In genomic region chr5:124440094-124440701, GRCm38 (mm10) we compare ENCODE assay signal across 8 mouse cellular contexts. TPM values are rescaled to one million over a fixed set of nuclear protein-coding genes. Genes with fewer than 3 reads are reported as not detected.
A peak's percentile ranks its signal among the peaks of the same experiment; 100 is the strongest.
DNase-seq lines count a peak whose midpoint lies in the region; ATAC-seq and TF ChIP-seq lines count a peak whose summit lies in the region.

No protein-coding gene starts in this region.

- TF ChIP-seq CTCF in CH12.LX (conservative IDR thresholded peaks at IDR 0.05 in 1 of 2, IDR thresholded peaks at IDR 0.05 in 1 of 2; ENCODE audit: low read depth in 2 of 2, low read length in 2 of 2), result peak; percentile 12 to 51; a peak in 2 of 4 replicates

- H3K27me3 ChIP-seq in CH12.LX (replicated peaks), result no peaks in the 10 kb centered on the region
- no peaks in the 10 kb centered on the region for H3K27me3 ChIP-seq in embryonic facial prominence, embryonic 14.5 days (replicated peaks; ENCODE audit: control insufficient read depth, insufficient read depth, low read length)
- no peaks in the 10 kb centered on the region for H3K27me3 ChIP-seq in hindbrain, embryonic 11.5 days (ENCODE audit: control insufficient read depth, insufficient read depth, low read length)
- no peaks in the 10 kb centered on the region for H3K27me3 ChIP-seq in liver, embryonic 16.5 days (ENCODE audit: control insufficient read depth, insufficient read depth, low read depth, low read length)
- H3K27me3 ChIP-seq in neural tube, embryonic 13.5 days, result no peaks in the 10 kb centered on the region

- TF ChIP-seq EP300 in CH12.LX (IDR thresholded peaks at IDR 0.05; ENCODE audit: low read length), result no peak

- H3K9me3 ChIP-seq in CH12.LX (replicated peaks; ENCODE audit: low read length), result no peaks in the 10 kb centered on the region
- H3K9me3 ChIP-seq in embryonic facial prominence, embryonic 14.5 days (ENCODE audit: control insufficient read depth, low read length), result no peaks in the 10 kb centered on the region
- no peaks in the 10 kb centered on the region for H3K9me3 ChIP-seq in hindbrain, embryonic 11.5 days (ENCODE audit: control insufficient read depth, low read length)
- H3K9me3 ChIP-seq in liver, embryonic 16.5 days (replicated peaks; ENCODE audit: control insufficient read depth, low read length), result no peaks in the 10 kb centered on the region
- H3K9me3 ChIP-seq in neural tube, embryonic 13.5 days, result no peaks in the 10 kb centered on the region

- in situ Hi-C loops in CH12.LX (cut with MboI; ENCODE audit: low pct_ligation_motif_present, low pct_unique_long_range_greater_than_20kb, low sequenced_read_pairs), result loop anchor here (25.0 kb wide), 1 partner anchor 422 kb away; the partner anchor contains the start of genes Ccdc92 and Zfp664

- no peak for TF ChIP-seq POLR2A in CH12.LX (IDR thresholded peaks at IDR 0.05; ENCODE audit: low read depth, low read length)

- peak overlapping the region; percentile 73 for H3K9ac ChIP-seq in CH12.LX (ENCODE audit: insufficient read depth, low read depth)
- H3K9ac ChIP-seq in embryonic facial prominence, embryonic 14.5 days (ENCODE audit: low read depth, low read length), result peak overlapping the region; percentile 76
- H3K9ac ChIP-seq in hindbrain, embryonic 11.5 days (ENCODE audit: low read depth, low read length), result peak overlapping the region; percentile 58
- peak overlapping the region; percentile 87 for H3K9ac ChIP-seq in liver, embryonic 16.5 days (ENCODE audit: low read depth, low read length)
- peak overlapping the region; percentile 74 for H3K9ac ChIP-seq in neural tube, embryonic 13.5 days

- H3K36me3 ChIP-seq in CH12.LX (replicated peaks in 1 of 2; ENCODE audit: control insufficient read depth in 1 of 2, insufficient read depth in 1 of 2, low read length in 1 of 2), result peaks cover 4 to 14% of the 10 kb centered on the region in 2 experiments
- H3K36me3 ChIP-seq in embryonic facial prominence, embryonic 14.5 days (ENCODE audit: control insufficient read depth, insufficient read depth, low read length), result no peaks in the 10 kb centered on the region
- no peaks in the 10 kb centered on the region for H3K36me3 ChIP-seq in hindbrain, embryonic 11.5 days (ENCODE audit: control insufficient read depth, insufficient read depth, low read length)
- H3K36me3 ChIP-seq in liver, embryonic 16.5 days (ENCODE audit: control insufficient read depth, insufficient read depth), result no peaks in the 10 kb centered on the region
- no peaks in the 10 kb centered on the region for H3K36me3 ChIP-seq in neural tube, embryonic 13.5 days

- peak; percentile 64 for DNase-seq in gastrocnemius, adult 18-20 months (ENCODE audit: low spot score)
- no peak for DNase-seq in gastrocnemius, postnatal 25 days
- DNase-seq in CH12.LX (ENCODE audit: extremely low read depth), result peak; percentile 66
- DNase-seq in embryonic facial prominence, embryonic 14.5 days (ENCODE audit: low spot score), result peak; percentile 79
- peak; percentile 78 for DNase-seq in hindbrain, embryonic 11.5 days (ENCODE audit: low spot score)
- DNase-seq in urinary bladder, postnatal 10 days (ENCODE audit: low spot score), result no peak

- dilution Hi-C loops in CH12.LX (cut with MboI; ENCODE audit: extremely low pct_ligation_motif_present, extremely low pct_unique_long_range_greater_than_20kb, low sequenced_read_pairs), result no loop called here

- peak overlapping the region; percentile 67 for H3K27ac ChIP-seq in CH12.LX (ENCODE audit: insufficient read depth, low read depth)
- peak overlapping the region; percentile 80 for H3K27ac ChIP-seq in embryonic facial prominence, embryonic 14.5 days (replicated peaks; ENCODE audit: low read depth, low read length)
- peak overlapping the region; percentile 65 for H3K27ac ChIP-seq in hindbrain, embryonic 11.5 days (ENCODE audit: low read depth, low read length)
- H3K27ac ChIP-seq in liver, embryonic 16.5 days (ENCODE audit: low read length), result peak overlapping the region; percentile 95
- H3K27ac ChIP-seq in neural tube, embryonic 13.5 days (replicated peaks), result peak overlapping the region; percentile 79

- H3K79me2 ChIP-seq in CH12.LX (replicated peaks; ENCODE audit: control insufficient read depth, extremely low read depth, insufficient read depth, poor library complexity, severe bottlenecking), result peaks cover 41% of the 10 kb centered on the region

- peak overlapping the region; percentile 37 for H3K4me2 ChIP-seq in CH12.LX (ENCODE audit: insufficient read depth, low read depth, poor library complexity, severe bottlenecking)
- peak overlapping the region; percentile 93 for H3K4me2 ChIP-seq in embryonic facial prominence, embryonic 14.5 days (ENCODE audit: low read depth, low read length)
- peak overlapping the region; percentile 68 for H3K4me2 ChIP-seq in hindbrain, embryonic 11.5 days (replicated peaks; ENCODE audit: low read depth, low read length)
- H3K4me2 ChIP-seq in liver, embryonic 16.5 days (ENCODE audit: low read depth, low read length), result peak overlapping the region; percentile 77
- H3K4me2 ChIP-seq in neural tube, embryonic 13.5 days, result peak overlapping the region; percentile 97

- peak overlapping the region; percentile 81 to 97 (median 87) for H3K4me3 ChIP-seq in CH12.LX (replicated peaks in 1 of 3; ENCODE audit: low read depth in 2 of 3, low read length in 2 of 3, poor library complexity in 1 of 3)
- H3K4me3 ChIP-seq in embryonic facial prominence, embryonic 14.5 days (ENCODE audit: low read depth, low read length), result peak overlapping the region; percentile 70
- H3K4me3 ChIP-seq in hindbrain, embryonic 11.5 days (ENCODE audit: low read depth, low read length), result peak overlapping the region; percentile 45
- peak overlapping the region; percentile 97 for H3K4me3 ChIP-seq in liver, embryonic 16.5 days (ENCODE audit: low read depth, low read length)
- peak overlapping the region; percentile 75 for H3K4me3 ChIP-seq in neural tube, embryonic 13.5 days

- peak; percentile 53 for ATAC-seq in embryonic facial prominence, embryonic 14.5 days (ENCODE audit: low read depth)
- no peak; the same call in none of the 2 replicates for ATAC-seq in hindbrain, embryonic 11.5 days (ENCODE audit: low FRiP score)
- ATAC-seq in liver, embryonic 16.5 days (ENCODE audit: low read depth), result peak; percentile 12; the same call in 1 of the 2 replicates
- no peak; the same call in none of the 2 replicates for ATAC-seq in neural tube, embryonic 13.5 days (ENCODE audit: low read depth)

- WGBS in embryonic facial prominence, embryonic 14.5 days, result 1% methylated on average over 27 of the region's 30 CpGs
- WGBS in hindbrain, embryonic 11.5 days, result under 1% methylated on average over 30 of the region's 30 CpGs
- under 1% methylated on average over 30 of the region's 30 CpGs for WGBS in liver, embryonic 16.5 days (ENCODE audit: insufficient replicate concordance)
- WGBS in neural tube, embryonic 13.5 days, result under 1% methylated on average over 30 of the region's 30 CpGs

- no peak; the same call in 1 of the 2 replicates for TF ChIP-seq RAD21 in CH12.LX (IDR thresholded peaks at IDR 0.05; ENCODE audit: low read depth, low read length)

- peaks cover 10 to 32% of the 10 kb centered on the region in 2 experiments for H3K4me1 ChIP-seq in CH12.LX (ENCODE audit: control insufficient read depth in 1 of 2, insufficient read depth in 2 of 2)
- H3K4me1 ChIP-seq in embryonic facial prominence, embryonic 14.5 days (ENCODE audit: control insufficient read depth, insufficient read depth, low read length), result peaks cover 17% of the 10 kb centered on the region
- no peaks in the 10 kb centered on the region; the same call in 1 of the 2 replicates for H3K4me1 ChIP-seq in hindbrain, embryonic 11.5 days (replicated peaks; ENCODE audit: control insufficient read depth, insufficient read depth, low read length)
- H3K4me1 ChIP-seq in liver, embryonic 16.5 days (ENCODE audit: control insufficient read depth, low read depth, low read length), result peaks cover 46% of the 10 kb centered on the region
- H3K4me1 ChIP-seq in neural tube, embryonic 13.5 days (replicated peaks), result peaks cover 26% of the 10 kb centered on the region

RNA-seq across cellular contexts. Expression of gene Kmt5a, which starts 0.5 kb away (rescaled TPM):
- total RNA-seq in gastrocnemius, adult 18-20 months (2021), result 100 to 1,000 TPM; 167 to 244 TPM
- 100 to 1,000 TPM; 107 to 134 TPM for total RNA-seq in gastrocnemius, postnatal 25 days (2021)
- 55.3 and 64.6 TPM in 2 replicates for total RNA-seq in CH12.LX (2012; rRNA removed)
- total RNA-seq in CH12.LX (2014; rRNA removed), result 60.9 and 62.8 TPM in 2 replicates
- polyA plus RNA-seq in CH12.LX (2012; ENCODE audit: insufficient read length, low read depth), result 151 and 154 TPM in 2 replicates
- 50.3 and 57.5 TPM in 2 replicates for polyA plus RNA-seq in embryonic facial prominence, embryonic 14.5 days (2014; fragmentation: Nextera tagmentation; extraction: Ambion mirVana)
- polyA plus RNA-seq in hindbrain, embryonic 11.5 days (2014; fragmentation: Nextera tagmentation; extraction: Ambion mirVana), result 52.2 and 83.1 TPM in 2 replicates
- polyA plus RNA-seq in liver, embryonic 16.5 days (2015; fragmentation: Nextera tagmentation; extraction: Ambion mirVana), result 39.6 and 41.5 TPM in 2 replicates
- 34.0 and 37.8 TPM in 2 replicates for polyA plus RNA-seq in neural tube, embryonic 13.5 days (2015; fragmentation: Nextera tagmentation; extraction: Ambion mirVana)

RNA-seq across cellular contexts. Expression of gene Sbno1, which starts 14.4 kb away (rescaled TPM):
- 10 to 100 TPM; 40.4 to 42.4 TPM for total RNA-seq in gastrocnemius, adult 18-20 months (2021)
- 10 to 100 TPM; 35.3 to 37.7 TPM for total RNA-seq in gastrocnemius, postnatal 25 days (2021)
- total RNA-seq in CH12.LX (2012; rRNA removed) (38.3 and 44.2 TPM in 2 replicates), CH12.LX (2014; rRNA removed) (32.4 and 35.0 TPM in 2 replicates)
- polyA plus RNA-seq in CH12.LX (2012; ENCODE audit: insufficient read length, low read depth), result 48.5 and 52.3 TPM in 2 replicates
- polyA plus RNA-seq in embryonic facial prominence, embryonic 14.5 days (2014; fragmentation: Nextera tagmentation; extraction: Ambion mirVana), result 62.7 and 66.5 TPM in 2 replicates
- polyA plus RNA-seq in hindbrain, embryonic 11.5 days (2014; fragmentation: Nextera tagmentation; extraction: Ambion mirVana), result 92.9 and 116 TPM in 2 replicates
- polyA plus RNA-seq in liver, embryonic 16.5 days (2015; fragmentation: Nextera tagmentation; extraction: Ambion mirVana), result 34.5 and 36.2 TPM in 2 replicates
- polyA plus RNA-seq in neural tube, embryonic 13.5 days (2015; fragmentation: Nextera tagmentation; extraction: Ambion mirVana), result 106 and 107 TPM in 2 replicates

RNA-seq across cellular contexts. Expression of gene Rilpl2, which starts 38.0 kb away (rescaled TPM):
- total RNA-seq in gastrocnemius, adult 18-20 months (2021), result 1 to 10 TPM; 4.6 to 5.6 TPM
- 1 to 10 TPM; 3.9 to 5.1 TPM for total RNA-seq in gastrocnemius, postnatal 25 days (2021)
- total RNA-seq in CH12.LX (2012; rRNA removed), result 393 and 482 TPM in 2 replicates
- total RNA-seq in CH12.LX (2014; rRNA removed), result 415 and 425 TPM in 2 replicates
- polyA plus RNA-seq in CH12.LX (2012; ENCODE audit: insufficient read length, low read depth), result 354 and 405 TPM in 2 replicates
- polyA plus RNA-seq in embryonic facial prominence, embryonic 14.5 days (2014; fragmentation: Nextera tagmentation; extraction: Ambion mirVana), result 33.6 and 34.8 TPM in 2 replicates
- 19.2 and 20.8 TPM in 2 replicates for polyA plus RNA-seq in hindbrain, embryonic 11.5 days (2014; fragmentation: Nextera tagmentation; extraction: Ambion mirVana)
- polyA plus RNA-seq in liver, embryonic 16.5 days (2015; fragmentation: Nextera tagmentation; extraction: Ambion mirVana), result 8.4 and 9.3 TPM in 2 replicates
- 19.9 and 20.7 TPM in 2 replicates for polyA plus RNA-seq in neural tube, embryonic 13.5 days (2015; fragmentation: Nextera tagmentation; extraction: Ambion mirVana)

RNA-seq across cellular contexts. Expression of gene Snrnp35, which starts 42.7 kb away (rescaled TPM):
- total RNA-seq in gastrocnemius, adult 18-20 months (2021), result 10 to 100 TPM; 21.0 to 28.1 TPM
- 10 to 100 TPM; 23.0 to 23.8 TPM for total RNA-seq in gastrocnemius, postnatal 25 days (2021)
- total RNA-seq in CH12.LX (2012; rRNA removed) (23.3 and 27.4 TPM in 2 replicates), CH12.LX (2014; rRNA removed) (13.9 and 14.9 TPM in 2 replicates)
- 29.0 and 36.3 TPM in 2 replicates for polyA plus RNA-seq in CH12.LX (2012; ENCODE audit: insufficient read length, low read depth)
- polyA plus RNA-seq in embryonic facial prominence, embryonic 14.5 days (2014; fragmentation: Nextera tagmentation; extraction: Ambion mirVana), result 11.0 and 11.4 TPM in 2 replicates
- polyA plus RNA-seq in hindbrain, embryonic 11.5 days (2014; fragmentation: Nextera tagmentation; extraction: Ambion mirVana), result 15.2 and 15.7 TPM in 2 replicates
- 9.2 and 9.9 TPM in 2 replicates for polyA plus RNA-seq in liver, embryonic 16.5 days (2015; fragmentation: Nextera tagmentation; extraction: Ambion mirVana)
- polyA plus RNA-seq in neural tube, embryonic 13.5 days (2015; fragmentation: Nextera tagmentation; extraction: Ambion mirVana), result 26.4 and 27.8 TPM in 2 replicates

Comparison
In these comparisons a context has a peak if more than half of its experiments do, and no peak if none do; other contexts are left out.
1. DNase-seq: peak in gastrocnemius, adult 18-20 months (single experiment), CH12.LX (single experiment), embryonic facial prominence, embryonic 14.5 days (single experiment) and hindbrain, embryonic 11.5 days (single experiment); none in gastrocnemius, postnatal 25 days (single experiment) and urinary bladder, postnatal 10 days (single experiment).
2. H3K4me2 ChIP-seq: peak in every context shown above with its lines; median percentile 97 in neural tube, embryonic 13.5 days; 93 in embryonic facial prominence, embryonic 14.5 days; 77 in liver, embryonic 16.5 days; 68 in hindbrain, embryonic 11.5 days; 37 in CH12.LX.
3. H3K4me3 ChIP-seq: peak in every context shown above with its lines; median percentile 97 in liver, embryonic 16.5 days; 87 in CH12.LX; 75 in neural tube, embryonic 13.5 days; 70 in embryonic facial prominence, embryonic 14.5 days; 45 in hindbrain, embryonic 11.5 days.
4. ATAC-seq: peak in embryonic facial prominence, embryonic 14.5 days (single experiment) and liver, embryonic 16.5 days (single experiment); none in hindbrain, embryonic 11.5 days (single experiment) and neural tube, embryonic 13.5 days (single experiment).
5. Peak in every context shown above with its lines, with median percentiles within 50 percentile points of each other: H3K27ac ChIP-seq and H3K9ac ChIP-seq.